Mouse (Mus musculus) midbrain, embryonic 12.5 days (tissue): ENCODE measurements around the gene Vwa8. TPM values are rescaled to one million over a fixed set of nuclear protein-coding genes. Genes with fewer than 3 reads are reported as not detected.

Experiments used
- ATAC-seq: fragments of 200-750 bp; cut with Nextera tagmentation; 2 replicates; pipeline ENCODE4 v1.8.0; 2017; ENCODE audit warnings: low read depth, moderate TSS enrichment, moderate library complexity; ENCODE audit not compliant: low FRiP score
- H3K27ac ChIP-seq: fragments of 300-500 bp; sonication (generic); replicated peaks from 2 replicates; pipeline ENCODE4 v1.5.1; 2016; ENCODE audit warnings: mild to moderate bottlenecking
- H3K27me3 ChIP-seq: fragments of 300-500 bp; sonication (generic); 2 replicates; pipeline ENCODE4 v1.6.1; 2016; ENCODE audit warnings: mild to moderate bottlenecking
- H3K36me3 ChIP-seq: fragments of 300-500 bp; sonication (generic); 2 replicates; pipeline ENCODE4 v1.6.1; 2016
- H3K4me1 ChIP-seq: fragments of 300-500 bp; sonication (generic); 2 replicates; pipeline ENCODE4 v1.6.1; 2016
- H3K4me2 ChIP-seq: fragments of 300-500 bp; sonication (generic); replicated peaks from 2 replicates; pipeline ENCODE4 v1.6.1; 2016; ENCODE audit warnings: mild to moderate bottlenecking, moderate library complexity
- H3K4me3 ChIP-seq: fragments of 300-500 bp; sonication (generic); 2 replicates; pipeline ENCODE4 v1.5.1; 2016; ENCODE audit warnings: mild to moderate bottlenecking
- H3K9ac ChIP-seq: fragments of 300-500 bp; sonication (generic); replicated peaks from 2 replicates; pipeline ENCODE4 v1.6.1; 2016; ENCODE audit warnings: mild to moderate bottlenecking, moderate library complexity
- H3K9me3 ChIP-seq: fragments of 300-500 bp; sonication (generic); 2 replicates; pipeline ENCODE4 v1.6.1; 2016; ENCODE audit warnings: mild to moderate bottlenecking
- WGBS: fragments of 180-500 bp; shearing (Covaris S2); methylation state at CpG from one replicate; pipeline ENCODE4 v1.1.7; 2016; 5-methylcytosine and 5-hydroxymethylcytosine counted together
- polyA plus RNA-seq: library from polyadenylated mRNA; unstranded; fragments of >200 nt; fragmentation: Nextera tagmentation; extraction: Ambion mirVana; gene quantifications from 2 replicates; pipeline ENCODE4 v1.2.1, GENCODE M21; 2016

Vwa8 gene
- polyA plus RNA-seq, 1 experiment from 2014 or later, result 7.8 TPM

GRCm38 (mm10) chr14:78932094-78932493, 83.2 kb downstream of the Vwa8 start:
- H3K9me3 ChIP-seq, result no peaks in the 10 kb centered on the region
- no peak overlapping the region for H3K9ac ChIP-seq
- no peak overlapping the region for H3K4me2 ChIP-seq
- H3K27me3 ChIP-seq, result no peaks in the 10 kb centered on the region
- H3K4me3 ChIP-seq, result no peak overlapping the region
- no peak overlapping the region for H3K27ac ChIP-seq
- no peaks in the 10 kb centered on the region for H3K4me1 ChIP-seq
- no peaks in the 10 kb centered on the region for H3K36me3 ChIP-seq
- no peak for ATAC-seq
- 73% methylated on average over 2 of the region's 2 CpGs for WGBS

GRCm38 (mm10) chr14:78933399-78933798, 84.5 kb downstream of the Vwa8 start:
- Histone ChIP-seq H3K36me3 (no peaks in the 10 kb centered on the region), H3K27ac (no peak overlapping the region), H3K27me3 (no peaks in the 10 kb centered on the region), H3K4me2 (no peak overlapping the region), H3K9ac (no peak overlapping the region), H3K4me1 (no peaks in the 10 kb centered on the region), H3K4me3 (no peak overlapping the region), H3K9me3 (no peaks in the 10 kb centered on the region)
- ATAC-seq, result no peak
- 75% methylated on average over 8 of the region's 8 CpGs for WGBS

GRCm38 (mm10) chr14:78934596-78934995, 85.7 kb downstream of the Vwa8 start:
- Histone ChIP-seq H3K27ac (no peak overlapping the region), H3K4me3 (no peak overlapping the region), H3K4me2 (no peak overlapping the region), H3K27me3 (no peaks in the 10 kb centered on the region), H3K9me3 (no peaks in the 10 kb centered on the region), H3K9ac (no peak overlapping the region), H3K36me3 (no peaks in the 10 kb centered on the region), H3K4me1 (no peaks in the 10 kb centered on the region)
- WGBS, result 94% methylated on average over 6 of the region's 6 CpGs
- ATAC-seq, result no peak

- Histone ChIP-seq H3K36me3 (no peaks in the 10 kb centered on the region), H3K27me3 (no peaks in the 10 kb centered on the region), H3K4me2 (no peak overlapping the region), H3K9ac (no peak overlapping the region), H3K9me3 (no peaks in the 10 kb centered on the region), H3K27ac (no peak overlapping the region), H3K4me3 (no peak overlapping the region), H3K4me1 (no peaks in the 10 kb centered on the region)
- ATAC-seq, result no peak
- WGBS, result 74% methylated on average over 3 of the region's 3 CpGs
Measured at GRCm38 (mm10) chr14:78935796-78936195, 86.9 kb downstream of the Vwa8 start.

- no peak for ATAC-seq
- no peak overlapping the region for H3K9ac ChIP-seq
- H3K4me2 ChIP-seq, result no peak overlapping the region
- H3K27ac ChIP-seq, result no peak overlapping the region
- H3K36me3 ChIP-seq, result no peaks in the 10 kb centered on the region
- WGBS, result 89% methylated on average over 11 of the region's 11 CpGs
- H3K4me3 ChIP-seq, result no peak overlapping the region
- no peaks in the 10 kb centered on the region for H3K27me3 ChIP-seq
- H3K4me1 ChIP-seq, result no peaks in the 10 kb centered on the region
- H3K9me3 ChIP-seq, result no peaks in the 10 kb centered on the region
Measured at GRCm38 (mm10) chr14:78941741-78942475, 93.1 kb downstream of the Vwa8 start.

GRCm38 (mm10) chr14:78955745-78956144, 106.9 kb downstream of the Vwa8 start:
- Histone ChIP-seq H3K4me3 (no peak overlapping the region), H3K36me3 (no peaks in the 10 kb centered on the region), H3K9me3 (no peaks in the 10 kb centered on the region), H3K9ac (no peak overlapping the region), H3K4me1 (no peaks in the 10 kb centered on the region), H3K4me2 (no peak overlapping the region), H3K27ac (no peak overlapping the region), H3K27me3 (no peaks in the 10 kb centered on the region)
- ATAC-seq, result no peak
- WGBS, result 80% methylated on average over 2 of the region's 2 CpGs

- no peaks in the 10 kb centered on the region for H3K9me3 ChIP-seq
- H3K4me1 ChIP-seq, result no peaks in the 10 kb centered on the region
- H3K36me3 ChIP-seq, result no peaks in the 10 kb centered on the region
- no peak overlapping the region for H3K4me2 ChIP-seq
- no peaks in the 10 kb centered on the region for H3K27me3 ChIP-seq
- no peak for ATAC-seq
- no peak overlapping the region for H3K27ac ChIP-seq
- H3K9ac ChIP-seq, result no peak overlapping the region
- no peak overlapping the region for H3K4me3 ChIP-seq
- WGBS, result 97% methylated on average over 10 of the region's 10 CpGs
Measured at GRCm38 (mm10) chr14:78970621-78971020, 121.8 kb downstream of the Vwa8 start.

GRCm38 (mm10) chr14:78972424-78972823, 123.6 kb downstream of the Vwa8 start:
- Histone ChIP-seq H3K4me1 (no peaks in the 10 kb centered on the region), H3K36me3 (no peaks in the 10 kb centered on the region), H3K9ac (no peak overlapping the region), H3K4me2 (no peak overlapping the region), H3K27me3 (no peaks in the 10 kb centered on the region), H3K4me3 (no peak overlapping the region), H3K9me3 (no peaks in the 10 kb centered on the region), H3K27ac (no peak overlapping the region)
- 33% methylated on average over 1 of the region's 1 CpGs for WGBS
- ATAC-seq, result no peak

- no peaks in the 10 kb centered on the region for H3K36me3 ChIP-seq
- WGBS, result 85% methylated on average over 2 of the region's 2 CpGs
- H3K4me2 ChIP-seq, result no peak overlapping the region
- H3K27me3 ChIP-seq, result no peaks in the 10 kb centered on the region
- no peak overlapping the region for H3K9ac ChIP-seq
- H3K4me1 ChIP-seq, result no peaks in the 10 kb centered on the region
- H3K27ac ChIP-seq, result no peak overlapping the region
- H3K9me3 ChIP-seq, result no peaks in the 10 kb centered on the region
- H3K4me3 ChIP-seq, result no peak overlapping the region
- ATAC-seq, result no peak
Measured at GRCm38 (mm10) chr14:78983104-78983503, 134.3 kb downstream of the Vwa8 start.

- no peak overlapping the region for H3K9ac ChIP-seq
Measured at GRCm38 (mm10) chr14:78984296-78984695, 135.4 kb downstream of the Vwa8 start.

GRCm38 (mm10) chr14:78987543-78987942, 138.7 kb downstream of the Vwa8 start:
- 89% methylated on average over 8 of the region's 8 CpGs for WGBS
- no peaks in the 10 kb centered on the region for H3K27me3 ChIP-seq

More at GRCm38 (mm10) chr14:78984296-78984695, 135.4 kb downstream of the Vwa8 start:
- Histone ChIP-seq H3K4me2 (no peak overlapping the region), H3K27ac (no peak overlapping the region), H3K36me3 (no peaks in the 10 kb centered on the region), H3K4me1 (no peaks in the 10 kb centered on the region), H3K4me3 (no peak overlapping the region), H3K27me3 (no peaks in the 10 kb centered on the region), H3K9me3 (no peaks in the 10 kb centered on the region)
- ATAC-seq, result no peak
- WGBS, result 66% methylated on average over 2 of the region's 2 CpGs

GRCm38 (mm10) chr14:78992456-78992855, 143.6 kb downstream of the Vwa8 start:
- H3K4me1 ChIP-seq, result no peaks in the 10 kb centered on the region
- 86% methylated on average over 4 of the region's 4 CpGs for WGBS
- H3K4me3 ChIP-seq, result no peak overlapping the region
- H3K27ac ChIP-seq, result no peak overlapping the region
- H3K9me3 ChIP-seq, result no peaks in the 10 kb centered on the region
- no peak overlapping the region for H3K4me2 ChIP-seq
- H3K27me3 ChIP-seq, result no peaks in the 10 kb centered on the region
- no peak overlapping the region for H3K9ac ChIP-seq
- no peak for ATAC-seq
- H3K36me3 ChIP-seq, result no peaks in the 10 kb centered on the region

More at GRCm38 (mm10) chr14:78987543-78987942, 138.7 kb downstream of the Vwa8 start:
- no peak overlapping the region for H3K27ac ChIP-seq
- no peak overlapping the region for H3K4me2 ChIP-seq
- no peak overlapping the region for H3K4me3 ChIP-seq
- no peaks in the 10 kb centered on the region for H3K4me1 ChIP-seq
- no peak overlapping the region for H3K9ac ChIP-seq
- ATAC-seq, result no peak
- H3K36me3 ChIP-seq, result no peaks in the 10 kb centered on the region
- H3K9me3 ChIP-seq, result no peaks in the 10 kb centered on the region

- 85% methylated on average over 4 of the region's 4 CpGs for WGBS
- Histone ChIP-seq H3K27me3 (no peaks in the 10 kb centered on the region), H3K27ac (no peak overlapping the region), H3K4me2 (no peak overlapping the region), H3K36me3 (no peaks in the 10 kb centered on the region), H3K4me3 (no peak overlapping the region), H3K4me1 (no peaks in the 10 kb centered on the region), H3K9me3 (no peaks in the 10 kb centered on the region), H3K9ac (no peak overlapping the region)
- ATAC-seq, result no peak
Measured at GRCm38 (mm10) chr14:78993515-78993914, 144.7 kb downstream of the Vwa8 start.
